ENCODE assay signal across 8 mouse cellular contexts in genomic region chrX:140505497-140506238, GRCm38 (mm10). TPM values are rescaled to one million over a fixed set of nuclear protein-coding genes. Genes with fewer than 3 reads are reported as not detected.
DNase-seq lines count a peak whose midpoint lies in the region; ATAC-seq lines count a peak whose summit lies in the region.

No protein-coding gene starts in this region.

- no peaks in the 10 kb centered on the region for H3K9me3 ChIP-seq in kidney, embryonic 14.5 days (ENCODE audit: control insufficient read depth, low read length)

- H3K36me3 ChIP-seq in kidney, embryonic 14.5 days (ENCODE audit: control insufficient read depth, insufficient read depth, low read length) = no peaks in the 10 kb centered on the region

- H3K4me3 ChIP-seq in kidney, embryonic 14.5 days (ENCODE audit: low read length) = no peak overlapping the region

- no peaks in the 10 kb centered on the region for H3K27me3 ChIP-seq in kidney, embryonic 14.5 days (ENCODE audit: control insufficient read depth, insufficient read depth, low read length)

- WGBS in kidney, embryonic 14.5 days = 65% methylated on average over 15 of the region's 15 CpGs

- H3K4me2 ChIP-seq in kidney, embryonic 14.5 days (replicated peaks; ENCODE audit: low read depth, low read length) = no peak overlapping the region

- no peak for ATAC-seq in kidney, embryonic 14.5 days (ENCODE audit: low FRiP score, low TSS enrichment)
- ATAC-seq in inflammation-experienced regulatory T-cells, adult 6 months = peak; percentile 95

- H3K27ac ChIP-seq in kidney, embryonic 14.5 days (ENCODE audit: low read depth, low read length) = no peak overlapping the region

- DNase-seq in kidney, adult 18-20 months = peak; percentile 73
- DNase-seq in Muller cell, postnatal 12 days (ENCODE audit: inconsistent ontology term) = peak; percentile 83
- peak; percentile 71 for DNase-seq in fat pad, adult 2 months (ENCODE audit: extremely low read depth, low read depth, low spot score)
- DNase-seq in lung, postnatal 14 days = peak; percentile 84
- peak; percentile 80 to 85 for DNase-seq in spleen, postnatal 4 days (ENCODE audit: low spot score in 2 of 2)
- no peak for DNase-seq in layer of hippocampus, postnatal 36 days

- no peaks in the 10 kb centered on the region for H3K4me1 ChIP-seq in kidney, embryonic 14.5 days (ENCODE audit: control insufficient read depth, insufficient read depth, low read length)

- H3K9ac ChIP-seq in kidney, embryonic 14.5 days (ENCODE audit: low read depth, low read length) = no peak overlapping the region

RNA-seq across cellular contexts. Expression of gene Prps1, which starts 49.3 kb away (rescaled TPM):
- 47.4 and 58.2 TPM in 2 replicates for polyA plus RNA-seq in kidney, embryonic 14.5 days (2014; fragmentation: Nextera tagmentation; extraction: Ambion mirVana)
- polyA plus RNA-seq in inflammation-experienced regulatory T-cells, adult 6 months (2017; shearing (Covaris generic)) = 10 to 100 TPM; 41.7 to 51.8 (median 41.8) TPM
- total RNA-seq in layer of hippocampus, postnatal 36 days (2021) = 10 to 100 TPM; 72.5 to 77.2 TPM

Comparison
In these comparisons a context has a peak if more than half of its experiments do, and no peak if none do; other contexts are left out.
1. DNase-seq: peak in kidney, adult 18-20 months (single experiment), Muller cell, postnatal 12 days (single experiment), fat pad, adult 2 months (single experiment), lung, postnatal 14 days (single experiment) and spleen, postnatal 4 days (2 of 2); none in layer of hippocampus, postnatal 36 days (0 of 2).